Mouse (Mus musculus) kidney, postnatal 4 days (tissue): Measurements from ENCODE around the gene Gm16368.
A peak's percentile ranks its signal among the peaks of the same experiment; 100 is the strongest.
"Not testable (repeated sequence)": the region's sequence is repeated elsewhere in the genome, so short reads cannot be mapped to it uniquely, and the experiment has no call there.

Experiments
- DNase-seq, 2 experiments: peaks; one replicate each; pipeline ENCODE4 v3.0.0; 2021; ENCODE audit warnings: mixed read lengths in 2 of 2

Gm16368 gene

GRCm38 (mm10) chr12:88083397-88083796, at the start of gene Gm16368:
TSS of gene Gm16368 (plus strand) at chr12:88083697.
- not testable (repeated sequence) for DNase-seq

GRCm38 (mm10) chr12:88039062-88039461, 44.4 kb upstream of the Gm16368 start:
- DNase-seq, result peak in 1 of 2 experiments; percentile 7

GRCm38 (mm10) chr12:88039703-88040102, 43.8 kb upstream of the Gm16368 start:
- DNase-seq, result not testable (repeated sequence)

GRCm38 (mm10) chr12:88045226-88045625, 38.3 kb upstream of the Gm16368 start:
- not testable (repeated sequence) for DNase-seq
